Mouse (Mus musculus): ENCODE measurements around the gene Coq8b.

Gene Coq8b

DNA sequence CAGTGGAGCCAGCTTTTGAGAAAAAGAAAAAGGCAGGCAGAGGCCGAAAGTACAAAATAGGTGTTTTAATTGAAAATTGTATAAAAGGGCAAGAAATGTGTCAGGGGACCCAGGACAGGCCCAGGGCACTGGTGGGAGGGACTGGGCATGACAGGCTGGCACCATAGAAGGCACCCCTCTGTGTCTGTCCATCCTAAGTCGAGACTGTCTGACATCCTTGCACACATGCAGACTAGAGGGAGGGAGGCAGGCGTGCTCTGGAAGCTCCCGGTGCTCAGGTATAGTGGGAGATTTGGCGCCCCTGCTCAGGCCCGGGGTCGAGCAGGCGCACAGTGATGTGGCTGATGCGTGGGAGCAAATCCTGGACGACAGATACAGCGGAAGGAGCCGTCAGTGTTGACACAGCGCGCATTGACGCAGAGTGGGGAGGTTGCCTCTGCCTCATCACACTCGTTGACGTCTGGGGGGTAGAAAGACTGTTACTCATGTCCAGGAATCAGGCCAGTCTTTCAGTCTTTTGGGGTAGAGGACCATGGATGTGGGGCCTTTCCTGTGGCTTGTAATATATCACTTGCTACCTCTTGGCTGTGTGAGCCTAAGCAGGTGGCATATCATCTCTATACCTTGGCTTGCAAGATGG lies 72.4 kb downstream of the Coq8b start:
- ATAC-seq (ENCODE audit: insufficient number of reproducible peaks, low FRiP score, low TSS enrichment): no peak

DNA sequence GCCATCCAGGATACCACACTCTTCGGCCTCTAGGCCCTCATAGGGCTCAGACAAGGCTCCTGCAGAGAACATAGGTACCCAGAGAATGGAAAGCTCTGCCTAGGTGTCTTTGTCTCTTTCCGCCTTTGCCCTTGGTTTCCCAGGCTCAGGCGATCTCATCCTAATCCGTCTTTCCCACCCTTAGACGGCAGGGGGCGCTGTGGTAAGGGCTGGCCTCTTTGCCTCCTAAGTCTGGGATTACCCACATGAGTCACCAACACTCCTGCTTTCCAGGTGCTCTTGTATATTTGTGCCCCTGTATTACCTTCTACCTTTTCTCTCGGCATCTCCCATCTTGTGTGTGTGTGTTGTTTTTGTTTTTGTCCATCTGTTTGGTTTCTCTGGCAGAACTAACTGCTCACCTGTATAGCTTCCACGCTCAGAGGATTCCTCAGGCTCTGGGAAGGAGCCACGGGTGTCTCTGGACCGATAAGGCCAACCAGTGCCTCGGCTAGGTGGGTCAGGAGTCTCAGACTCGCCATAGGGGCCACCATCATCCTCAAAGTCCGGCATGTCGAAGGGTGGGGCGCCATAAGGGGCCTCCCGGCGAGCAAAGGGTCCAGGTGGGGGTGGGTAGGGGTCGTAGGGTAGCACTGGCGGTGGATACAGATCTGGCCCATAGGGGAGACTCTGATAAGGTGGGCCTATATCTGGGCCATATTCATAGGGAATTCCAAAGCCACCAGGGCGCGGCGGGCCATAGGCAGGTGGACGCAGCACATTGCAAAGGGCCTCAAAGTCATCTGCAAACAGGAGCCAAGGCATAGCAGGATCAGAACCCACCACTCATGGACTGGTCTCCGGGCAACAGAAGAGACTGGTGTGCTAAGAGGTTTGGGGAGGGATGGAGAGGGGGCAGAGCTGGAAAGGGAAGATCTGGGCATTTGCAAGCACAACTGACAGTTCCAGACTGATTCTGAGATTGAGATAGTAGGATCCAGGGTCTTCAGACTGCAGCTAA lies 73.6 kb downstream of the Coq8b start:
- no peak for ATAC-seq (ENCODE audit: insufficient number of reproducible peaks, low FRiP score, low TSS enrichment)

- ATAC-seq (ENCODE audit: insufficient number of reproducible peaks, low FRiP score, low TSS enrichment): no peak
Observed at GRCm38 (mm10) chr7:27307551-27307950, 74.7 kb downstream of the Coq8b start.

All from cerebellum, adult (tissue).